Mouse (Mus musculus) C2C12 (cell line): ENCODE measurements around the gene Ehmt1. TPM values are rescaled to one million over a fixed set of nuclear protein-coding genes. Genes with fewer than 3 reads are reported as not detected.

Source experiments
- H3K27me3 ChIP-seq: one replicate; pipeline ENCODE4 v1.6.1; 2011; ENCODE audit not compliant: control insufficient read depth, insufficient read depth, insufficient read length
- H3K36me3 ChIP-seq: one replicate; pipeline ENCODE4 v1.6.1; 2011; ENCODE audit not compliant: control insufficient read depth, insufficient read depth
- H3K4me3 ChIP-seq: one replicate; pipeline ENCODE4 v1.5.1; 2011; ENCODE audit warnings: mild to moderate bottlenecking, control low read depth; ENCODE audit not compliant: poor library complexity, insufficient read depth, severe bottlenecking
- H3K79me2 ChIP-seq: one replicate; pipeline ENCODE4 v1.6.1; 2011; ENCODE audit not compliant: control insufficient read depth, insufficient read depth
- H3K79me3 ChIP-seq: one replicate; pipeline ENCODE4 v1.6.1; 2011; ENCODE audit warnings: low read depth, control low read depth
- H3ac ChIP-seq: one replicate; pipeline ENCODE3; 2011; ENCODE audit warnings: low read depth; ENCODE audit not compliant: control insufficient read depth, insufficient read length
- CEBPB ChIP-seq: IDR thresholded peaks from one replicate; pipeline ENCODE4 v1.6.1; 2011; ENCODE audit warnings: low read depth, mild to moderate bottlenecking, control low read depth, moderate library complexity
- CTCF ChIP-seq: IDR thresholded peaks from one replicate; pipeline ENCODE4 v1.5.1; 2011; ENCODE audit not compliant: control insufficient read depth, insufficient read depth, insufficient read length
- FOSL1 ChIP-seq: IDR thresholded peaks from one replicate; pipeline ENCODE4 v1.8.0; 2011; ENCODE audit warnings: mild to moderate bottlenecking, low read length; ENCODE audit not compliant: poor library complexity, insufficient read depth, severe bottlenecking
- MAX ChIP-seq: IDR thresholded peaks from one replicate; pipeline ENCODE4 v1.6.1; 2011; ENCODE audit warnings: mild to moderate bottlenecking, control low read depth
- MYOD1 ChIP-seq: IDR thresholded peaks from one replicate; pipeline ENCODE4 v1.6.1; 2011; ENCODE audit warnings: low read depth; ENCODE audit not compliant: control insufficient read depth, insufficient read length
- MYOG ChIP-seq: IDR thresholded peaks from one replicate; pipeline ENCODE4 v1.6.1; 2011; ENCODE audit not compliant: control insufficient read depth, insufficient read length; ENCODE audit errors: extremely low read depth
- USF1 ChIP-seq: IDR thresholded peaks from one replicate; pipeline ENCODE4 v1.6.1; 2011; ENCODE audit warnings: low read depth, mild to moderate bottlenecking, control low read depth, moderate library complexity
- polyA plus RNA-seq: library from polyadenylated mRNA; unstranded; fragments of >200 nt; fragmentation: generic; extraction: Trizol; gene quantifications from one replicate; pipeline ENCODE4 v1.2.1, GENCODE M21; 2012; ENCODE audit warnings: missing spikeins

Gene Ehmt1
- polyA plus RNA-seq, 1 experiment, result 18.3 TPM

- TF ChIP-seq CTCF (no peak), FOSL1 (no peak), MAX (no peak), USF1 (no peak)
- Histone ChIP-seq H3K27me3 (no peaks in the 10 kb centered on the region), H3K79me3 (no peaks in the 10 kb centered on the region), H3K4me3 (no peak overlapping the region), H3K36me3 (no peaks in the 10 kb centered on the region), H3ac (no peak overlapping the region), H3K79me2 (no peaks in the 10 kb centered on the region)
Observed at GRCm38 (mm10) chr2:24929119-24929518, 9.7 kb upstream of the Ehmt1 start.

- Histone ChIP-seq H3ac (no peak overlapping the region), H3K79me2 (no peaks in the 10 kb centered on the region), H3K27me3 (no peaks in the 10 kb centered on the region), H3K4me3 (no peak overlapping the region), H3K36me3 (no peaks in the 10 kb centered on the region), H3K79me3 (no peaks in the 10 kb centered on the region)
- TF ChIP-seq MAX (no peak), CTCF (no peak), MYOG (no peak), FOSL1 (no peak), MYOD1 (no peak), CEBPB (no peak), USF1 (no peak)
Observed at GRCm38 (mm10) chr2:24927810-24928479, 8.5 kb upstream of the Ehmt1 start.

GRCm38 (mm10) chr2:24926965-24927358, 7.5 kb upstream of the Ehmt1 start:
- Histone ChIP-seq H3K4me3 (no peak overlapping the region), H3K36me3 (no peaks in the 10 kb centered on the region), H3K79me2 (no peaks in the 10 kb centered on the region), H3K79me3 (no peaks in the 10 kb centered on the region), H3ac (no peak overlapping the region), H3K27me3 (no peaks in the 10 kb centered on the region)
- TF ChIP-seq MYOG (no peak), CTCF (no peak), CEBPB (no peak), USF1 (no peak), FOSL1 (no peak)

- Histone ChIP-seq H3ac (no peak overlapping the region), H3K4me3 (no peak overlapping the region), H3K79me2 (no peaks in the 10 kb centered on the region), H3K27me3 (no peaks in the 10 kb centered on the region), H3K79me3 (no peaks in the 10 kb centered on the region), H3K36me3 (no peaks in the 10 kb centered on the region)
- no peak for TF ChIP-seq MAX
- TF ChIP-seq FOSL1, result no peak
- no peak for TF ChIP-seq CTCF
- TF ChIP-seq CEBPB, result no peak
- no peak for TF ChIP-seq MYOG
- TF ChIP-seq MYOD1, result no peak
- no peak for TF ChIP-seq USF1
Observed at GRCm38 (mm10) chr2:24926345-24926964, 7.0 kb upstream of the Ehmt1 start.

GRCm38 (mm10) chr2:24925284-24925683, 5.9 kb upstream of the Ehmt1 start:
- H3K79me3 ChIP-seq, result no peaks in the 10 kb centered on the region
- H3K27me3 ChIP-seq, result no peaks in the 10 kb centered on the region
- TF ChIP-seq MYOD1 (no peak), CTCF (no peak), MAX (no peak), USF1 (no peak), FOSL1 (no peak), CEBPB (no peak), MYOG (no peak)
- H3K4me3 ChIP-seq, result no peak overlapping the region
- no peaks in the 10 kb centered on the region for H3K36me3 ChIP-seq
- H3ac ChIP-seq, result no peak overlapping the region
- H3K79me2 ChIP-seq, result no peaks in the 10 kb centered on the region

GRCm38 (mm10) chr2:24923561-24923960, 4.1 kb upstream of the Ehmt1 start:
- Histone ChIP-seq H3K79me3 (peaks cover 4% of the 10 kb centered on the region), H3K36me3 (no peaks in the 10 kb centered on the region), H3ac (no peak overlapping the region), H3K4me3 (no peak overlapping the region), H3K79me2 (peaks cover 9% of the 10 kb centered on the region), H3K27me3 (no peaks in the 10 kb centered on the region)
- TF ChIP-seq FOSL1, result no peak
- TF ChIP-seq MYOG, result no peak
- no peak for TF ChIP-seq MYOD1
- TF ChIP-seq CEBPB, result no peak
